Mouse (Mus musculus): ENCODE data around the gene Ap4b1. TPM values are rescaled to one million over a fixed set of nuclear protein-coding genes. Genes with fewer than 3 reads are reported as not detected.

The Ap4b1 gene
- polyA plus RNA-seq, 1 experiment from 2014 or later: 26.1 TPM

DNA sequence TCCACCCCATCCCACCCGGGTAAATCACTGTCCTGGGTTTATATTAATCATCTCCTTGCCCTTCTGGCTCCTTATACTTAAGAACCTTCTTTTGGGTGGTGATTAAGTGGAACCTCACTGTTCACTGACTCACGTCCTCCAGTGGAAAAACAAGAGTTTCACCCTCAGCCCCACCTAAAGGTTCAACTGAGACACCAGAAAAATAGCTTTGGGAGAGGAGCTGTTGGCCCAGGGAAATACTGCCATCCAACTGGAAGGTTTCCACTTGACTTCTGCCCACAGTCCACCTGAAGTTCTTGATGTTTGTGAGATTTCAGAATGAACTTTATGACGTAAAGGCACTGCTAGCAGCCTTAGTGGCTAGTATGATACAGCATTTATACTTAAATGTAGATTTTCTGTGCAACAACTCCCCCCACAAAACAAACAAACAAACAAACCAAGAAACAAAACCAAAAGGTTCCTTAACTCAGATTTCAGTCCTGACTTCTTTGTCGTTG lies 53.5 kb downstream of the Ap4b1 start:
- WGBS: 79% methylated on average over 4 of the region's 4 CpGs
- no peaks in the 10 kb centered on the region for H3K4me1 ChIP-seq
- no peaks in the 10 kb centered on the region for H3K36me3 ChIP-seq
- no peak for ATAC-seq (ENCODE audit: low FRiP score)
- H3K4me3 ChIP-seq: no peak overlapping the region
- no peak overlapping the region for H3K4me2 ChIP-seq (replicated peaks)
- no peak overlapping the region for H3K27ac ChIP-seq
- H3K9me3 ChIP-seq (replicated peaks): no peaks in the 10 kb centered on the region
- H3K27me3 ChIP-seq: no peaks in the 10 kb centered on the region
- H3K9ac ChIP-seq: no peak overlapping the region

GRCm38 (mm10) chr3:103864200-103864599 lies 54.9 kb downstream of the Ap4b1 start:
- H3K27ac ChIP-seq: no peak overlapping the region
- H3K9ac ChIP-seq: no peak overlapping the region
- H3K27me3 ChIP-seq: no peaks in the 10 kb centered on the region
- ATAC-seq (ENCODE audit: low FRiP score): no peak
- 84% methylated on average over 6 of the region's 6 CpGs for WGBS
- H3K36me3 ChIP-seq: no peaks in the 10 kb centered on the region
- H3K9me3 ChIP-seq (replicated peaks): no peaks in the 10 kb centered on the region
- H3K4me2 ChIP-seq (replicated peaks): no peak overlapping the region
- H3K4me1 ChIP-seq: no peaks in the 10 kb centered on the region
- H3K4me3 ChIP-seq: no peak overlapping the region

DNA sequence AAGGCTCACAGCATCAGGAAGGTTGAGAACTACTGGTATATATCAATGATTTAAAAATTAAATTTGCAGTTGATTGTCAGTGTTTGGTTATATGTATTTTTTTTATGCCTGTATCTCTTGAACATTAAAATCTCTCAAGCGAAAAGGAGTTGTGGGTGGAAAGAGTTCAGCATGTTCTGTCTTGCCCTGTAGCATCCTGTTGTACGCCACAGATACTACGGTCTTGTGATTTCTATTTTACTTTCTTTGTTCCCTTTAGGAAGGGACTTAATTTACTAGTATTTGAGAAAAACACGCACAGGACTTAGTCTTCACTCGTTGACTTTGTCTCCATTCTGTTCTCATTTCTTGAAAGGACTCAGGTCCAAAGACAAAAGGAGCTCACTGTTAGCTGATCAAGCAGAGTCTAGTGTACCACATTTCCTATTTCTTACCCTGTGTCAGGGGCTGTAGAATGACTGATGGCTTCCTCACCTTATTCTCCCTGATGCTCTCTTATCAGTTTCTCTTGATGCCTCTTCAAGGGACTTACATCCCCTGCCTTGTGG lies 58.2 kb downstream of the Ap4b1 start:
- H3K4me3 ChIP-seq: no peak overlapping the region
- ATAC-seq (ENCODE audit: low FRiP score): no peak
- no peaks in the 10 kb centered on the region for H3K9me3 ChIP-seq (replicated peaks)
- H3K36me3 ChIP-seq: no peaks in the 10 kb centered on the region
- no peak overlapping the region for H3K9ac ChIP-seq
- no peak overlapping the region for H3K27ac ChIP-seq
- H3K4me1 ChIP-seq: no peaks in the 10 kb centered on the region
- no peak overlapping the region for H3K4me2 ChIP-seq (replicated peaks)
- WGBS: 88% methylated on average over 5 of the region's 5 CpGs
- H3K27me3 ChIP-seq: no peaks in the 10 kb centered on the region

DNA sequence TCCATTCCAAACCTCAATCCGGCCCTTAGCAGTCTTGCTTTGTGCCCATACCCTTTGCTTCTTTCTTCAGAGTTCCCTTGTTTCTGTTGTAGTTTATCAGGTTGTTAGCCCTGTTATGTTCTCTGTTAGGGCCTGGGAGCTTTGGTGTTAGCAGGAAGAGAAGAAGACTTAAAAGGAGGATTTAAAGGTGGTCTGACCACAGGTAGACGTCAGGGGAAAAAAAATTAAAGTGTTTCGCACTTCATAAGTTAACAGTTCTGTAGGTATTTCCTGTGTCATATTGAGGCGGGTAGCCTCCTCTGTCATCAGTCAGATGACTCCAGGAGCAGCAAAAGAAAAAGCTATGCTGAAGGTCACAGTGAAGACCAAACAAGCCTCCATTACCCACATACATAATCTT lies 58.7 kb downstream of the Ap4b1 start:
- H3K4me3 ChIP-seq: no peak overlapping the region
- H3K4me2 ChIP-seq (replicated peaks): no peak overlapping the region
- H3K4me1 ChIP-seq: no peaks in the 10 kb centered on the region
- no peak for ATAC-seq (ENCODE audit: low FRiP score)
- no peak overlapping the region for H3K9ac ChIP-seq
- H3K27me3 ChIP-seq: no peaks in the 10 kb centered on the region
- H3K9me3 ChIP-seq (replicated peaks): no peaks in the 10 kb centered on the region
- 90% methylated on average over 4 of the region's 4 CpGs for WGBS
- H3K36me3 ChIP-seq: no peaks in the 10 kb centered on the region
- no peak overlapping the region for H3K27ac ChIP-seq

Other genes with a start within 250 kb of the Ap4b1 start
- 4.7 and 6.8 TPM in 2 replicates for gene Syt6, start 234.3 kb upstream of the Ap4b1 start, polyA plus RNA-seq (2016; fragmentation: Nextera tagmentation; extraction: Ambion mirVana)
- not detected in 2 replicates for gene Atg4a-ps, start 163.5 kb upstream of the Ap4b1 start, polyA plus RNA-seq (2016; fragmentation: Nextera tagmentation; extraction: Ambion mirVana)
- 16.9 and 18.3 TPM in 2 replicates for gene Olfml3, start 71.5 kb upstream of the Ap4b1 start, polyA plus RNA-seq (2016; fragmentation: Nextera tagmentation; extraction: Ambion mirVana)
- not detected in 2 replicates for gene Gm10964, start 70.2 kb upstream of the Ap4b1 start, polyA plus RNA-seq (2016; fragmentation: Nextera tagmentation; extraction: Ambion mirVana)
- gene Hipk1, start 18.0 kb upstream of the Ap4b1 start, polyA plus RNA-seq (2016; fragmentation: Nextera tagmentation; extraction: Ambion mirVana): 16.5 and 17.1 TPM in 2 replicates
- 22.1 and 24.0 TPM in 2 replicates for gene Dclre1b, start 76 bp upstream of the Ap4b1 start, polyA plus RNA-seq (2016; fragmentation: Nextera tagmentation; extraction: Ambion mirVana)
- gene Gm43064, start 53 bp downstream of the Ap4b1 start, polyA plus RNA-seq (2016; fragmentation: Nextera tagmentation; extraction: Ambion mirVana): 0.23 and 0.42 TPM in 2 replicates
- 0.52 TPM in 1 of 2 replicates, not detected in the other for gene Bcl2l15, start 23.1 kb downstream of the Ap4b1 start, polyA plus RNA-seq (2016; fragmentation: Nextera tagmentation; extraction: Ambion mirVana)
- 0.27 and 0.51 TPM in 2 replicates for gene Ptpn22, start 50.3 kb downstream of the Ap4b1 start, polyA plus RNA-seq (2016; fragmentation: Nextera tagmentation; extraction: Ambion mirVana)
- gene Rsbn1, start 104.6 kb downstream of the Ap4b1 start, polyA plus RNA-seq (2016; fragmentation: Nextera tagmentation; extraction: Ambion mirVana): 23.8 and 27.6 TPM in 2 replicates
- gene Phtf1, start 158.6 kb downstream of the Ap4b1 start, polyA plus RNA-seq (2016; fragmentation: Nextera tagmentation; extraction: Ambion mirVana): 48.9 and 49.9 TPM in 2 replicates

All from hindbrain, embryonic 12.5 days (tissue).